Mouse (Mus musculus) thymus, adult 2 months (tissue): ENCODE measurements around the gene Gnaz.

ENCODE experiments used
- CTCF ChIP-seq: fragments of 200-500 bp; IDR thresholded peaks from 2 replicates; pipeline ENCODE4 v1.5.1; 2012; ENCODE audit warnings: mild to moderate bottlenecking, control low read depth, low read length, moderate library complexity, borderline replicate concordance; ENCODE audit not compliant: control insufficient read depth, poor library complexity, insufficient read depth; ENCODE audit errors: extremely low read depth
- POLR2A ChIP-seq: fragments of 200-500 bp; IDR thresholded peaks from 2 replicates; pipeline ENCODE4 v1.6.1; 2012; ENCODE audit warnings: mild to moderate bottlenecking, low read length, control low read depth, moderate library complexity; ENCODE audit not compliant: control insufficient read depth, poor library complexity, insufficient read depth; ENCODE audit errors: extremely low read depth

DNA sequence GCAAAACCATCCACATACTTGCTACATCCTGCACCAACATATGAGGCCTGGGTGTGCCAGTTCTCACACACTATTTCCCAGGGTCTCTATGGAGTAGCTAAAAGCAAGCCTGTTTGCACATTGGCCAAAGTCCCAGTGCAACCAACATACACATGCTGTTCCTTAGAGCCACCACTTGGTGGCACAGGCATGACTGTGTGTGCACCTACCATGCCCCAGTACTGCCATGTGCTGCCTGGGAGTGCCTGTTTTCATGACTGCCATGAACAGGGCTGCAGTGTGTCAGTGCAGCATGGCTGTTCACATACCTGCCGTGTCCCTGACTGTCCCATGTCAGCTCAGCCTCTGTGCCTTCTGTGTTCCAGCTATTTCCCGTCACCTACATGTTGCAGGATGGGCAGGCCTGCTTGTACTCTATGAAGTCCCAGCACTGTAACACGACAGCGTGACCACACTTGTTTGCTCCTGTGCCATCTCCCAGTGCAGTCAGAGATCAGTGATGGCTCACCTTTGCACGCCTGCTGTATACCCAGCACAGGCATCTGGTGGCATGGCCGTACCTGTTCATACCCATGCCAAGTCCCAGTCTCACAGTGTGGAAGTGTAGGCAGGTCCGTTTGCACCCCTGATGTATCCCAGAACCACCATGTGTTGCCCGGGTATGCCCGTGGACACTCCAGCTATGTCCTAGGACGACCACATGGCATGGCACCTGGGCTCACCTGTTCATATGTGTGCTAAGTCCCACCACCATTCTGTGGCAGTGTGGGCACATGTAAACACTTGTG is 29.8 kb upstream of the Gnaz start:
- TF ChIP-seq POLR2A (no peak), CTCF (peak; percentile 20; the same call in 1 of the 2 replicates)
